Mouse (Mus musculus) liver, embryonic 12.5 days (tissue): Measurements from ENCODE around the gene Fez2. TPM values are rescaled to one million over a fixed set of nuclear protein-coding genes. Genes with fewer than 3 reads are reported as not detected.

Experiments used
- ATAC-seq: fragments of 200-750 bp; cut with Nextera tagmentation; 2 replicates; pipeline ENCODE4 v1.8.0; 2017; ENCODE audit warnings: moderate number of reproducible peaks, mild to moderate bottlenecking, moderate library complexity
- H3K27ac ChIP-seq: fragments of 300-500 bp; sonication (generic); 2 replicates; pipeline ENCODE4 v1.5.1; 2016; ENCODE audit warnings: mild to moderate bottlenecking
- H3K27me3 ChIP-seq: fragments of 300-500 bp; sonication (generic); replicated peaks from 2 replicates; pipeline ENCODE4 v1.6.1; 2016; ENCODE audit warnings: mild to moderate bottlenecking, moderate library complexity
- H3K36me3 ChIP-seq: fragments of 300-500 bp; sonication (generic); 2 replicates; pipeline ENCODE4 v1.6.1; 2016; ENCODE audit warnings: mild to moderate bottlenecking, moderate library complexity
- H3K4me1 ChIP-seq: fragments of 300-500 bp; sonication (generic); 2 replicates; pipeline ENCODE4 v1.6.1; 2016
- H3K4me2 ChIP-seq: fragments of 300-500 bp; sonication (generic); 2 replicates; pipeline ENCODE4 v1.6.1; 2016; ENCODE audit warnings: mild to moderate bottlenecking, moderate library complexity
- H3K4me3 ChIP-seq: fragments of 300-500 bp; sonication (generic); 2 replicates; pipeline ENCODE4 v1.5.1; 2016; ENCODE audit warnings: mild to moderate bottlenecking, moderate library complexity
- H3K9ac ChIP-seq: fragments of 300-500 bp; sonication (generic); 2 replicates; pipeline ENCODE4 v1.6.1; 2016; ENCODE audit warnings: mild to moderate bottlenecking, moderate library complexity
- H3K9me3 ChIP-seq: fragments of 300-500 bp; sonication (generic); replicated peaks from 2 replicates; pipeline ENCODE4 v1.6.1; 2016; ENCODE audit warnings: mild to moderate bottlenecking, moderate library complexity
- whole genome bisulfite sequencing: fragments of 180-500 bp; shearing (Covaris S2); methylation state at CpG from one replicate; pipeline ENCODE4 v1.1.7; 2016; ENCODE audit not compliant: insufficient replicate concordance; 5-methylcytosine and 5-hydroxymethylcytosine counted together
- polyA plus RNA-seq: library from polyadenylated mRNA; unstranded; fragments of >200 nt; fragmentation: Nextera tagmentation; extraction: Ambion mirVana; gene quantifications from 2 replicates; pipeline ENCODE4 v1.2.1, GENCODE M21; 2016

Fez2 gene
- polyA plus RNA-seq, 1 experiment from 2014 or later = 24.9 TPM

GRCm38 (mm10) chr17:78440771-78441170, 22.8 kb upstream of the Fez2 start:
- no peaks in the 10 kb centered on the region for H3K36me3 ChIP-seq
- no peak overlapping the region for H3K4me2 ChIP-seq
- no peak for ATAC-seq
- no peaks in the 10 kb centered on the region for H3K9me3 ChIP-seq
- H3K27me3 ChIP-seq = no peaks in the 10 kb centered on the region; the same call in 1 of the 2 replicates
- no peak overlapping the region for H3K4me3 ChIP-seq
- H3K9ac ChIP-seq = no peak overlapping the region
- H3K4me1 ChIP-seq = no peaks in the 10 kb centered on the region
- WGBS = 83% methylated on average over 2 of the region's 2 CpGs
- H3K27ac ChIP-seq = no peak overlapping the region

- Histone ChIP-seq H3K36me3 (no peaks in the 10 kb centered on the region), H3K9me3 (no peaks in the 10 kb centered on the region), H3K4me2 (no peak overlapping the region), H3K9ac (no peak overlapping the region), H3K4me1 (no peaks in the 10 kb centered on the region), H3K27ac (no peak overlapping the region), H3K4me3 (no peak overlapping the region), H3K27me3 (no peaks in the 10 kb centered on the region; the same call in 1 of the 2 replicates)
- ATAC-seq = no peak
- 71% methylated on average over 4 of the region's 4 CpGs for WGBS
Observed at GRCm38 (mm10) chr17:78437161-78437560, 19.2 kb upstream of the Fez2 start.

DNA sequence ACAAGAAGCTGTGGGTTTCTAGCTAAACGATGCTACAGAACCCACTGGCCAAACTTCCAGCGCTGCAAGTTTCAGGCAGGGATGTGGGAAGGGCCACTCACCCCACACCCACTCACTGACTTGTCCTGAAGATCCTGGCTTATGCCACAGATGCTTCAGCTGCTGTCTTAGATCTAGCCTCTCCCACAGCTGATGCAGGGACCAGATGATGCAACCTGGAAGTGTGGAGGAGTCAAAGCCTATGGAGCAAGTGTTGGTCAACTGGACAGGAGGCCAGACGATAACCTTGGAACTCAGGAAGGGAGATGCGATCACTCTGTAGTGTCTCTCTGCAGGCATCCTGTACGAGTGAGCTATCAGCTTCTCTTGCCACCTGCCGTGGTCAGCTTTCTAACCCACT, 17.7 kb upstream of the Fez2 start:
- no peak overlapping the region for H3K4me2 ChIP-seq
- 64% methylated on average over 6 of the region's 6 CpGs for WGBS
- H3K9me3 ChIP-seq = no peaks in the 10 kb centered on the region
- H3K36me3 ChIP-seq = no peaks in the 10 kb centered on the region
- ATAC-seq = no peak
- H3K4me1 ChIP-seq = no peaks in the 10 kb centered on the region
- no peak overlapping the region for H3K9ac ChIP-seq
- H3K27me3 ChIP-seq = peaks cover 2% of the 10 kb centered on the region; the same call in 1 of the 2 replicates
- no peak overlapping the region for H3K4me3 ChIP-seq
- H3K27ac ChIP-seq = no peak overlapping the region

DNA sequence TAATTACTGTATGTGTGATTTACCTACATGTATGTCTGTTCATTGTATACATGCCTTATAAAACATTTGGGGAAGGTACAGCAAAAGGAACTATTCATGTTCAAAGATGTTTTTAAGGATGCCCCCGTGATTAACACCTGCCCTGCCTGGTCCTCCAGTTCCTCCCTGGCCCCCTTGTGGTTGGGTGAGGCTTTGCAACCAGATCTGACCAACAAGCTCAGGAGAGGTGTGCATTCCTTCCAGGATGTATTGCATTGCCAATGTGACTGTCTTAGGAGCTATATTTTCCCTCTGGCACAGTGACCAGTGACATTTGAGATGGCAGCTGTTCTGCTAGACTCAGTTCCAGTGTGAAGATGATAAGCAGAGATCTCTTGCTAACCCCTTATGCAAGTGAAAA, 16.8 kb upstream of the Fez2 start:
- H3K4me3 ChIP-seq = no peak overlapping the region
- no peaks in the 10 kb centered on the region for H3K36me3 ChIP-seq
- no peaks in the 10 kb centered on the region for H3K9me3 ChIP-seq
- no peak overlapping the region for H3K27ac ChIP-seq
- no peak overlapping the region for H3K9ac ChIP-seq
- peaks cover 3% of the 10 kb centered on the region; the same call in 1 of the 2 replicates for H3K27me3 ChIP-seq
- WGBS = 48% methylated on average over 1 of the region's 1 CpGs
- H3K4me1 ChIP-seq = no peaks in the 10 kb centered on the region
- H3K4me2 ChIP-seq = no peak overlapping the region
- no peak for ATAC-seq

DNA sequence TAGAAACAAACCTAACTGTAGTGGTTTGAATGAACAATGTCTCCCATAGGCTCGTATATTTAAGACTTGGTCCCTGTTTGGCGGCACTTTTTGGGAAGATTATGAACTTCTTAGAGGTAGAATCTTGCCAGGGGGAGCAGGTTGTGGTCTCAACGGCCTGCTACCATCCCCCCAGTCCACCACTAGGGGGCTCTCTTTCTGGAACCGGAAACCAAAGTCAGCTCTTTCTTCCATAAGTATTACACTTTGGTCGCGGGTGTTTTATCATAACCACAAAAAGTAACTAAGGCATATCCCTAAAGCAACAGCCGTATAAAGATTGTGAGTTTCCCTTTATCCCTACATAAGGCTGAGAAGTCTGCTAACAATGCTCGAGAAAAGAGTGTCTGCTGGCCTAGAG, 12.4 kb upstream of the Fez2 start:
- no peak overlapping the region for H3K9ac ChIP-seq
- no peaks in the 10 kb centered on the region for H3K9me3 ChIP-seq
- no peaks in the 10 kb centered on the region for H3K36me3 ChIP-seq
- peaks cover 3% of the 10 kb centered on the region; the same call in 1 of the 2 replicates for H3K27me3 ChIP-seq
- no peak for ATAC-seq
- H3K27ac ChIP-seq = no peak overlapping the region
- no peaks in the 10 kb centered on the region for H3K4me1 ChIP-seq
- WGBS = 47% methylated on average over 8 of the region's 8 CpGs
- no peak overlapping the region for H3K4me3 ChIP-seq
- H3K4me2 ChIP-seq = no peak overlapping the region

GRCm38 (mm10) chr17:78429051-78429450, 11.1 kb upstream of the Fez2 start:
- Histone ChIP-seq H3K4me2 (no peak overlapping the region), H3K9me3 (no peaks in the 10 kb centered on the region), H3K27ac (no peak overlapping the region), H3K27me3 (peaks cover 3% of the 10 kb centered on the region; the same call in 1 of the 2 replicates), H3K36me3 (no peaks in the 10 kb centered on the region), H3K4me3 (no peak overlapping the region), H3K9ac (no peak overlapping the region), H3K4me1 (no peaks in the 10 kb centered on the region)
- 73% methylated on average over 4 of the region's 4 CpGs for WGBS
- ATAC-seq = no peak

DNA sequence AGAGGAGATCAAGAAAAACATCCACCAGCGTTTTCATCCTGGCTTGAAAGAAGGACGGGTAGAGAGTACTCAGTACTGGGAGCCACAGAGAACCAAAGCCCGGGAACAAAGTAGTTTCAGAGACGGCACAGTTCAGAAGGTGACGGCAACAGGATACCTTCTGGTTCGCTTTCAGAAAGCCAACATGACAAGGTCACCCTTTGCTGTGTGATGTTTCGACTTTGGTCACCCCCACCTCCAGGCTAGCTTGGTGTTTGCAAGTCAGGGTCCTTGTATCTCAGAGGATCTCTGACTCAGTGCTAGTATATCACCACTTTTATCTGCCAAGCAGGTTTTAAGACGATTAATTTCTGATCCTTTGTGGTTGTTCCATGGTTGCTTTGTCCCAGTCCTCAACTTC, 7.1 kb upstream of the Fez2 start:
- no peak overlapping the region for H3K4me2 ChIP-seq
- no peaks in the 10 kb centered on the region for H3K9me3 ChIP-seq
- H3K36me3 ChIP-seq = no peaks in the 10 kb centered on the region
- ATAC-seq = no peak
- H3K27ac ChIP-seq = no peak overlapping the region
- no peak overlapping the region for H3K9ac ChIP-seq
- 70% methylated on average over 8 of the region's 8 CpGs for WGBS
- no peak overlapping the region for H3K4me3 ChIP-seq
- H3K4me1 ChIP-seq = no peaks in the 10 kb centered on the region; the same call in 1 of the 2 replicates
- no peaks in the 10 kb centered on the region for H3K27me3 ChIP-seq

- WGBS = 15% methylated on average over 4 of the region's 4 CpGs
- Histone ChIP-seq H3K4me2 (0 out of 2 replicates have a peak overlapping the region, but pooled peaks have one; percentile 8), H3K27me3 (no peaks in the 10 kb centered on the region), H3K36me3 (no peaks in the 10 kb centered on the region), H3K27ac (peak overlapping the region; percentile 36; the same call in 1 of the 2 replicates), H3K4me3 (no peak overlapping the region), H3K9me3 (no peaks in the 10 kb centered on the region), H3K9ac (no peak overlapping the region), H3K4me1 (peaks cover 46% of the 10 kb centered on the region)
- ATAC-seq = no peak
Observed at GRCm38 (mm10) chr17:78419216-78419615, 1.3 kb upstream of the Fez2 start.

DNA sequence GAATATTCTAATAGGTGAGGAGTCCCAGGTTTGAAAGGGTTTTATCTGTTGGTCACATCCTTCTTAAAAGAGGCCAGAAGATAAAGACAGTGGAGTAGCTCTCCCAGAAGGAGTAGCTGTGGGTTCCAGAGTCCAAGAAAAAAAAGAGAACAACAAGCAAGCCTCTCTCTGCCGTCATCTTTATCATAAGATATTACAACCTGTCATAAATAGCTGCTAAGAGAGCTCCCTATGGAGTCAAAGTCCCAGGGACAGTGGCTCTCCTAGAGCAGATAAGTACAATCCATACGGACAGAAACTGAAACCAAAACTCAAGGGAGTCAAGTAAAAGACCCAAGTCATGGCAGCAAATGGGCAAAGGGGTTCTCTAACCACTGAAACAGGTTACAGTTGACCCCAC, 2.7 kb downstream of the Fez2 start:
- ATAC-seq = no peak
- H3K36me3 ChIP-seq = peaks cover 22% of the 10 kb centered on the region
- no peak overlapping the region for H3K4me3 ChIP-seq
- H3K4me1 ChIP-seq = peaks cover 49% of the 10 kb centered on the region
- H3K9me3 ChIP-seq = no peaks in the 10 kb centered on the region
- no peak overlapping the region for H3K9ac ChIP-seq
- no peaks in the 10 kb centered on the region for H3K27me3 ChIP-seq
- H3K4me2 ChIP-seq = peak overlapping the region; percentile 93
- 42% methylated on average over 2 of the region's 2 CpGs for WGBS
- no peak overlapping the region for H3K27ac ChIP-seq

- Histone ChIP-seq H3K27ac (no peak overlapping the region), H3K4me3 (no peak overlapping the region), H3K4me2 (no peak overlapping the region), H3K9me3 (no peaks in the 10 kb centered on the region), H3K9ac (no peak overlapping the region), H3K27me3 (no peaks in the 10 kb centered on the region), H3K4me1 (peaks cover 25% of the 10 kb centered on the region), H3K36me3 (peaks cover 43% of the 10 kb centered on the region)
- no peak for ATAC-seq
- 81% methylated on average over 2 of the region's 2 CpGs for WGBS
Observed at GRCm38 (mm10) chr17:78409900-78410299, 8.1 kb downstream of the Fez2 start.

DNA sequence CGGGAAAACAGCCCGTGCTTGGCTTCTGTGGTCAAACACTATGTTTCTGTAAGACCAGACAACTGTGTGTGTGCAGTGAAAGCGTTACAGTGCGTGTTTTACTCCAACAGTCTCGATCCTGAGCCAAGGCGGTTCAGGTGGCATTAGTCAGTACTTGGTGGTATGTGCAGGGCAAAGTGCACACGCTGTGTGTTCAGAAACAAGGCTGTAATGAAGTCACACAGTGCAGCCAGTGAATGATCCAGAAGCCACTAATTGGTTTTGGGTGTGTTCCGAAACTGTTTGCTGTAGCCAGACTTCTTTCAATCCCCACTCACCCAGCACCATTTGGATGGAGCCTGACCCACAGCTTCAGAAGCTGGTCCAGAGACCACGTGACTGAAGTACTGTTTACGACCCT, 9.6 kb downstream of the Fez2 start:
- 78% methylated on average over 10 of the region's 10 CpGs for WGBS
- H3K4me2 ChIP-seq = no peak overlapping the region
- H3K27me3 ChIP-seq = no peaks in the 10 kb centered on the region
- no peak for ATAC-seq
- no peak overlapping the region for H3K9ac ChIP-seq
- H3K36me3 ChIP-seq = peaks cover 59% of the 10 kb centered on the region
- no peak overlapping the region for H3K27ac ChIP-seq
- H3K9me3 ChIP-seq = no peaks in the 10 kb centered on the region
- peaks cover 25% of the 10 kb centered on the region; the same call in 1 of the 2 replicates for H3K4me1 ChIP-seq
- no peak overlapping the region for H3K4me3 ChIP-seq

- Histone ChIP-seq H3K36me3 (peaks cover 61% of the 10 kb centered on the region), H3K4me1 (peaks cover 25% of the 10 kb centered on the region; the same call in 1 of the 2 replicates), H3K4me3 (no peak overlapping the region), H3K27ac (no peak overlapping the region), H3K27me3 (no peaks in the 10 kb centered on the region), H3K9ac (no peak overlapping the region), H3K9me3 (no peaks in the 10 kb centered on the region), H3K4me2 (no peak overlapping the region)
- ATAC-seq = no peak
- WGBS = 46% methylated on average over 4 of the region's 4 CpGs
Observed at GRCm38 (mm10) chr17:78407581-78407980, 10.4 kb downstream of the Fez2 start.

- H3K4me3 ChIP-seq = no peak overlapping the region
- peaks cover 60% of the 10 kb centered on the region for H3K36me3 ChIP-seq
- H3K9ac ChIP-seq = no peak overlapping the region
- no peak overlapping the region for H3K4me2 ChIP-seq
- H3K27ac ChIP-seq = 0 out of 2 replicates have a peak overlapping the region, but pooled peaks have one; percentile 32
- H3K4me1 ChIP-seq = peaks cover 27% of the 10 kb centered on the region; the same call in 1 of the 2 replicates
- no peaks in the 10 kb centered on the region for H3K9me3 ChIP-seq
- H3K27me3 ChIP-seq = no peaks in the 10 kb centered on the region
- ATAC-seq = no peak
- 82% methylated on average over 10 of the region's 10 CpGs for WGBS
Observed at GRCm38 (mm10) chr17:78406854-78407253, 11.1 kb downstream of the Fez2 start.
